Mouse (Mus musculus): ENCODE results near the gene Gm30083. TPM values are rescaled to one million over a fixed set of nuclear protein-coding genes. Genes with fewer than 3 reads are reported as not detected.

Gm30083 gene
- polyA plus RNA-seq (2012; fragmentation: generic; extraction: Trizol), result 0.19 TPM

DNA sequence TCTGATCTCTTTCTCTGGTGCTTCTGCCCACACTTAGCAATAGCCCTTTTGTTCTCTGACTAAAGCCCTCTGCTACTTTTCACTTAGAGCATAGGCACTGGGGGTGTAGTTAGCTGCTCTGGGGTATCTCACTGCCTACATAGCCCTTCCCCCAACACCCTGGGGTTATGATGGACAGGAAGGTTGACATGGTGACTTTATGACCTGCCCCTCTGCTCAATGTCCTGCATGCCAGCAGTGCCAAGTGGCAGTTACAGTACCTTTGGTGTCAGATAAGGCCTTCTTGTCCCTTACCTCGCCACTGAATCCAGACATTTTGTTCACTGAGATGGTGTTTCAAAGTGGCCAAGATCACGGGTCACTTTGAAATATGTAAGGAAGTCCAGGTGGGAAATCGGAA is at the start of gene Gm30083:
TSS of gene Gm30083 (minus strand) at position 120 of the 400 bp plus-strand sequence.
- no peak within 1 kb of the TSS for H3K4me2 ChIP-seq (ENCODE audit: low read depth)
- TF ChIP-seq TCF3 (IDR thresholded peaks at IDR 0.05; ENCODE audit: insufficient read length, low read depth) (no peak), USF1 (IDR thresholded peaks at IDR 0.05; ENCODE audit: low read depth) (no peak), E2F4 (IDR thresholded peaks at IDR 0.05; ENCODE audit: insufficient read depth) (no peak), TCF12 (IDR thresholded peaks at IDR 0.05; ENCODE audit: insufficient read depth, poor library complexity, severe bottlenecking) (no peak), MYOD1 (IDR thresholded peaks at IDR 0.05; ENCODE audit: control insufficient read depth in 1 of 3, insufficient read length in 2 of 3, low read depth in 2 of 3) (no peak), CEBPB (IDR thresholded peaks at IDR 0.05; ENCODE audit: insufficient read depth, poor library complexity, severe bottlenecking) (no peak), SRF (IDR thresholded peaks at IDR 0.05; ENCODE audit: control insufficient read depth, insufficient read length, low read depth) (no peak)
- H3K79me2 ChIP-seq (ENCODE audit: control insufficient read depth, insufficient read depth), result no peaks in the 10 kb centered on the region
- no peak within 1 kb of the TSS for H3ac ChIP-seq (ENCODE audit: control insufficient read depth, insufficient read length)
- H3K4me3 ChIP-seq, result no peak within 1 kb of the TSS
- H3K36me3 ChIP-seq (ENCODE audit: control insufficient read depth, insufficient read depth), result no peaks in the 10 kb centered on the region
- H3K27me3 ChIP-seq (ENCODE audit: control insufficient read depth, insufficient read depth, insufficient read length), result no peaks in the 10 kb centered on the region

DNA sequence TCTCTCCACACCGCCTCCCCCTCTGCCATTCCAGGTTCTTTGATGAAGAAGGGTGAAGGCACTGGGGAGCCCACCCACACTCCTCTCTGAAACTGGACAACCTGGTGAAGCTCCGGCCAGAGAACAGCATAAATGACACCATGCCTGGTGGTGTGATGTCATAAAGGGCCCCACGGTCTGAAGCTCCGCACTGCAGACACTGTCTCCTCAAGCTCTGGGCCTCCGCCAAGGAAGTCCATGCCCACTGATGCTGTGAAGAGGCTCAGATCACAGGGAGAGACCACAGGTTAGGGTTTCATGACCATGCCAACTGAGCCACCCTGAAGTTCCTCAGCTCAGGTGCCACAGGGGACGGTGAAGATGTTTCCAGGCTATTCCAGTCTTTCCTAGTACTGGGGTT is 37.5 kb upstream of the Gm30083 start, which contains the start of gene Antxrl:
TSS of gene Antxrl (plus strand) at position 192 of the 400 bp plus-strand sequence.
- no peaks in the 10 kb centered on the region for H3K27me3 ChIP-seq (ENCODE audit: control insufficient read depth, insufficient read depth, insufficient read length)
- H3K4me3 ChIP-seq, result no peak within 1 kb of the TSS
- TF ChIP-seq SRF (IDR thresholded peaks at IDR 0.05; ENCODE audit: control insufficient read depth, insufficient read length, low read depth), result no peak
- TF ChIP-seq POLR2AphosphoS2 (IDR thresholded peaks at IDR 0.05; ENCODE audit: insufficient read length, low read depth), result no peak
- no peak for TF ChIP-seq REST (IDR thresholded peaks at IDR 0.05; ENCODE audit: insufficient read depth, insufficient read length)
- no peak for TF ChIP-seq MYOG (IDR thresholded peaks at IDR 0.05; ENCODE audit: control insufficient read depth in 1 of 3, insufficient read depth in 1 of 3, insufficient read length in 2 of 3, low read depth in 2 of 3)
- no peak for TF ChIP-seq CEBPB (IDR thresholded peaks at IDR 0.05; ENCODE audit: insufficient read depth, poor library complexity, severe bottlenecking)
- no peak for TF ChIP-seq MAX (IDR thresholded peaks at IDR 0.05; ENCODE audit: low read depth)
- no peak for TF ChIP-seq TCF3 (IDR thresholded peaks at IDR 0.05; ENCODE audit: insufficient read length, low read depth)
- no peak for TF ChIP-seq USF1 (IDR thresholded peaks at IDR 0.05; ENCODE audit: low read depth)
- no peak for TF ChIP-seq TCF12 (IDR thresholded peaks at IDR 0.05; ENCODE audit: insufficient read depth, poor library complexity, severe bottlenecking)
- no peak for TF ChIP-seq POLR2A (IDR thresholded peaks at IDR 0.05; ENCODE audit: insufficient read length, low read depth)
- no peak for TF ChIP-seq E2F4 (IDR thresholded peaks at IDR 0.05; ENCODE audit: insufficient read depth)
- TF ChIP-seq MYOD1 (IDR thresholded peaks at IDR 0.05; ENCODE audit: control insufficient read depth in 1 of 3, insufficient read length in 2 of 3, low read depth in 2 of 3), result no peak

DNA sequence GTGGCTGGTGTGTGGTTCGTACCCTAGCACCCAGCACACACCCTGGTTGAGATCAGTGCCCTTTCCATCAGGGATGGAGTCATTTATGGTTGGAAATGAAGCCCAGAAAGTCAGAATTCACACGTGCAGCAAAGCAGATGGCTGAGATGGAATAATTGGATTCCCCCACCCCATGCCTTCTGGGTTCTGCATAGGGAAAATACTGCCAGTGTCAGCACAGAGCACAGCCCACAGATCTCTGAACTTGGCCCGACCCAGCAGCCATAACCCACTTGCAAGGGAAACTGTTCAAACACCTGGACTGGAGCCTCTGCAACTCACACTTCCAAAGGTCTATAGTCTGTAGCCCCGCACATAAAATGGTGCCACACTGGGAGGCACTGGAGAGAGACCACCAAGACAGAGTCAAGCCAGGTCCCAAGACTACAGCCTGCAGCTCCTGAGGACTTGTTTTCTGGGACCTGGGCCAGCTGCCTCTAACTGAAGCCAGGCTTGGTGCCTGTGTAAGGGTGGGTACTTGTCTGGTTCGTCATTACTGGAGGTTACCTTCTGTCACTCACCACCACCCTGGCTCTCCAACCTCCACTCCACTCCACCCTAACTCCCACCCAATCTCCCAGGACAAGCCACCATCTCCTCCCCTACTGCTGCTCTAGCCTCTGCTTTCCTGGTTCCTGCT is 35.3 kb upstream of the Gm30083 start:
- Histone ChIP-seq H3K4me2 (ENCODE audit: low read depth) (no peak overlapping the region), H3ac (ENCODE audit: control insufficient read depth, insufficient read length) (no peak overlapping the region), H3K79me2 (ENCODE audit: control insufficient read depth, insufficient read depth) (no peaks in the 10 kb centered on the region), H3K36me3 (ENCODE audit: control insufficient read depth, insufficient read depth) (no peaks in the 10 kb centered on the region), H3K4me3 (no peak overlapping the region), H3K27me3 (ENCODE audit: control insufficient read depth, insufficient read depth, insufficient read length) (no peaks in the 10 kb centered on the region)
- TF ChIP-seq MAX (IDR thresholded peaks at IDR 0.05; ENCODE audit: low read depth) (no peak), USF1 (IDR thresholded peaks at IDR 0.05; ENCODE audit: low read depth) (no peak), E2F4 (IDR thresholded peaks at IDR 0.05; ENCODE audit: insufficient read depth) (no peak), MYOD1 (IDR thresholded peaks at IDR 0.05; ENCODE audit: control insufficient read depth in 1 of 3, insufficient read length in 2 of 3, low read depth in 2 of 3) (no peak), CEBPB (IDR thresholded peaks at IDR 0.05; ENCODE audit: insufficient read depth, poor library complexity, severe bottlenecking) (no peak), REST (IDR thresholded peaks at IDR 0.05; ENCODE audit: insufficient read depth, insufficient read length) (no peak), TCF3 (IDR thresholded peaks at IDR 0.05; ENCODE audit: insufficient read length, low read depth) (no peak), TCF12 (IDR thresholded peaks at IDR 0.05; ENCODE audit: insufficient read depth, poor library complexity, severe bottlenecking) (no peak), SRF (IDR thresholded peaks at IDR 0.05; ENCODE audit: control insufficient read depth, insufficient read length, low read depth) (no peak), POLR2AphosphoS2 (IDR thresholded peaks at IDR 0.05; ENCODE audit: insufficient read length, low read depth) (no peak), POLR2A (IDR thresholded peaks at IDR 0.05; ENCODE audit: insufficient read length, low read depth) (no peak), MYOG (IDR thresholded peaks at IDR 0.05; ENCODE audit: control insufficient read depth in 1 of 3, insufficient read depth in 1 of 3, insufficient read length in 2 of 3, low read depth in 2 of 3) (no peak)

More for the DNA sequence above, 37.5 kb upstream of the Gm30083 start, which contains the start of gene Antxrl:
- Histone ChIP-seq H3ac (ENCODE audit: control insufficient read depth, insufficient read length) (no peak within 1 kb of the TSS), H3K79me2 (ENCODE audit: control insufficient read depth, insufficient read depth) (no peaks in the 10 kb centered on the region), H3K36me3 (ENCODE audit: control insufficient read depth, insufficient read depth) (no peaks in the 10 kb centered on the region), H3K4me2 (ENCODE audit: low read depth) (no peak within 1 kb of the TSS)

DNA sequence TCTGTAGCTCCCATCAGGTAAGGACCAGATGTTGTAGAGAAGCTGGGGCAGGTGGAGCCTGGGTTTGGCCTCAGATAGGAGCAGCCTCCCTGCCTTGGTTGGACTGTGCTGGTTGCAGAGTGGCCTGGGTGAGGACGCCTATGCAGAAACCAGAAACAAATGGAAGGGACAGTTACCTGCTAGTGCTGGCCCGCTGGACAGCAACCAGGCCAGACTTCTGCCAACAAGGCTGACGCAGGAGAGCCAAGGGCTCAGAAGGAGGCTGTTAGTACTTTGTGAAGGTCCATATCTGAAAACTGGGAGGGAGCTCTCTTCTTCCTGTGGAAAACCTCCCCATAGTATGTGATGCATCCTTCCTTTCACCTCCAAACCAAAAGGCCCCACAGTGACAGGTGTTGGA is 28.4 kb upstream of the Gm30083 start:
- H3K4me3 ChIP-seq, result no peak overlapping the region
- no peaks in the 10 kb centered on the region for H3K27me3 ChIP-seq (ENCODE audit: control insufficient read depth, insufficient read depth, insufficient read length)
- H3K4me2 ChIP-seq (ENCODE audit: low read depth), result no peak overlapping the region
- no peak for TF ChIP-seq TCF3 (IDR thresholded peaks at IDR 0.05; ENCODE audit: insufficient read length, low read depth)
- TF ChIP-seq POLR2AphosphoS2 (IDR thresholded peaks at IDR 0.05; ENCODE audit: insufficient read length, low read depth), result no peak
- TF ChIP-seq MYOG (IDR thresholded peaks at IDR 0.05; ENCODE audit: control insufficient read depth in 1 of 3, insufficient read depth in 1 of 3, insufficient read length in 2 of 3, low read depth in 2 of 3), result no peak
- no peak overlapping the region for H3ac ChIP-seq (ENCODE audit: control insufficient read depth, insufficient read length)
- H3K36me3 ChIP-seq (ENCODE audit: control insufficient read depth, insufficient read depth), result no peaks in the 10 kb centered on the region
- H3K79me2 ChIP-seq (ENCODE audit: control insufficient read depth, insufficient read depth), result no peaks in the 10 kb centered on the region

DNA sequence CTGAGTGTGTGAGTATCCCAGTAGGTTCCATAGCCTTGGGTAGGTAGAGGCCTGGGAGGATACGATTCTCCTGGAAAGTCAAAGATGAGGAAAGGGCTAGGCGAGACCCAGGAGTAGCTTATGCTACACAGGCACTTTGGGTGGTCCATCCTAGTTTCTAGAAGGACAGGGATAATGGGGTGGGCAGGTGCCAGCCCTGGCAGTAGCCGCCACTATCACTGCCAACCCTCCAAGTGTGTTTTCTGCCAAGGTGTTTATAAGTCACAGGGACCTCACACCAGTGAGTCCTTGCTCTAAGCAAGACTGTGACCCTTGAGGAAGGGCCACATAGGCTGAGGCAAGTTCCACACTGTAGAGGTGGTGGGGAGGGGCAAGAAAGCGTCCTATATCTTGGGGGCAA is 26.3 kb upstream of the Gm30083 start:
- Histone ChIP-seq H3K4me2 (ENCODE audit: low read depth) (no peak overlapping the region), H3K27me3 (ENCODE audit: control insufficient read depth, insufficient read depth, insufficient read length) (no peaks in the 10 kb centered on the region), H3K36me3 (ENCODE audit: control insufficient read depth, insufficient read depth) (no peaks in the 10 kb centered on the region), H3ac (ENCODE audit: control insufficient read depth, insufficient read length) (no peak overlapping the region), H3K4me3 (no peak overlapping the region), H3K79me2 (ENCODE audit: control insufficient read depth, insufficient read depth) (no peaks in the 10 kb centered on the region)
- TF ChIP-seq E2F4 (IDR thresholded peaks at IDR 0.05; ENCODE audit: insufficient read depth), result no peak
- no peak for TF ChIP-seq TCF12 (IDR thresholded peaks at IDR 0.05; ENCODE audit: insufficient read depth, poor library complexity, severe bottlenecking)
- TF ChIP-seq POLR2A (IDR thresholded peaks at IDR 0.05; ENCODE audit: insufficient read length, low read depth), result no peak
- no peak for TF ChIP-seq TCF3 (IDR thresholded peaks at IDR 0.05; ENCODE audit: insufficient read length, low read depth)
- no peak for TF ChIP-seq MAX (IDR thresholded peaks at IDR 0.05; ENCODE audit: low read depth)
- no peak for TF ChIP-seq CEBPB (IDR thresholded peaks at IDR 0.05; ENCODE audit: insufficient read depth, poor library complexity, severe bottlenecking)
- TF ChIP-seq REST (IDR thresholded peaks at IDR 0.05; ENCODE audit: insufficient read depth, insufficient read length), result no peak
- TF ChIP-seq MYOD1 (IDR thresholded peaks at IDR 0.05; ENCODE audit: control insufficient read depth in 1 of 3, insufficient read length in 2 of 3, low read depth in 2 of 3), result no peak
- no peak for TF ChIP-seq SRF (IDR thresholded peaks at IDR 0.05; ENCODE audit: control insufficient read depth, insufficient read length, low read depth)

Measured in myocyte (in vitro differentiated cells).